Mouse (Mus musculus): ENCODE data around the gene Slc22a15. TPM values are rescaled to one million over a fixed set of nuclear protein-coding genes. Genes with fewer than 3 reads are reported as not detected.

The Slc22a15 gene
- polyA plus RNA-seq, 1 experiment = not detected

GRCm38 (mm10) chr3:101851363-101851762 is 72.9 kb downstream of the Slc22a15 start:
- TF ChIP-seq GATA1 (IDR thresholded peaks at IDR 0.05; ENCODE audit: low read length) = no peak

DNA sequence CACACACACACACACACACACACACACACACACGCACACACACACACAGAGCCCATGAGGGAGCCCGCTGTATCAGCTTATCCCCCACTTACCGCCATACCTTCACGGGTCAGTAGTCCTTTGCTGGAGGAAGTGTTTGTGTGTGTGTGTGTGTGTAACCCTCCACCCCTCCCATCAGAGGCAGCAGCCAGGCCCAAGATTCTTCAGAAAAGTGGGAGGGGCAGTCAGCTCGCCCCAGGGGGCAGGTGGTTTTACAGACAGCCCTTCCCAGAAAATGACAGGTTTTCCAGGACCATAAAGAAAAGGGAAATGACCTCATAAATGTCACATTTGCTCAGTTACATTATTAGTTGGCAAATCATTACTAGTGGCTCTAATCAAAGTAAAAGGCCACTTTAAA is 75.4 kb downstream of the Slc22a15 start, which contains the start of gene Mab21l3:
Gene Mab21l3, minus strand, starts transcription at position 144 of the 400 bp plus-strand sequence.
- TF ChIP-seq GATA1 (IDR thresholded peaks at IDR 0.05; ENCODE audit: low read length) = no peak

- no peak for TF ChIP-seq GATA1 (IDR thresholded peaks at IDR 0.05; ENCODE audit: low read length)
These were observed 78.2 kb downstream of the Slc22a15 start for GRCm38 (mm10) chr3:101846096-101846495.

DNA sequence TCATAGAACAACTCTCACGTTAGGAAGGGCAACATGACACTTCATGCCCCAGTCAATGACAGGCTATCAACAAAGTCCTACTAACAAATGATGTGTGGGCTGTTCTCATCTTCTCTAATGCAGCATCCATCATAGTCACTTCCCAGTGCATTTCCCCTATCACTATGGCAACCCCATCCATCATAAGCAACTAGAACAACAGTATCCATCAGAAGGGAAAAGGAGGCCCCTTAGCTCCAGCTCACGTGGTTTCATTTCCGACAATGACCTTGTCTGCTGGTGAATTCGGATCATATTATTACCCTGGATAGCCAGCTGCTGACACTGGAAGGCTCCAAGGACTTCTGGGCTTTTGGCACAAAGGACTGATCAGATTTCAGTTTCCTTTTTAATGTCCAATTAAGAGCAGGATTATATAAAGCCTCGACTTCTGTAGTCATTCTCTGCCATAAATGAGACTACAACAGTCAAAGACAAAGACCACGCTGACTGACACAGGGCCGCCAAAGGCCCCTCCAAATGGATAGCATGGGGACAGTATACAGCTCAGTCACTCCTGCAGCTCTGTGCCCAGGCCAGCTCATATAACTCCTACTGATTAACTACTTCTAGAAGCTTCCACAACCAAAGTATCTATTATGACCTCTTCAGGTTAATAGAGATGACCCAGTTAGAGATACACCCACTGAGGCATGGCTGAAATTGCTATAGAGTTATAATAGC is 81.7 kb downstream of the Slc22a15 start:
- TF ChIP-seq GATA1 (IDR thresholded peaks at IDR 0.05; ENCODE audit: low read length) = no peak

DNA sequence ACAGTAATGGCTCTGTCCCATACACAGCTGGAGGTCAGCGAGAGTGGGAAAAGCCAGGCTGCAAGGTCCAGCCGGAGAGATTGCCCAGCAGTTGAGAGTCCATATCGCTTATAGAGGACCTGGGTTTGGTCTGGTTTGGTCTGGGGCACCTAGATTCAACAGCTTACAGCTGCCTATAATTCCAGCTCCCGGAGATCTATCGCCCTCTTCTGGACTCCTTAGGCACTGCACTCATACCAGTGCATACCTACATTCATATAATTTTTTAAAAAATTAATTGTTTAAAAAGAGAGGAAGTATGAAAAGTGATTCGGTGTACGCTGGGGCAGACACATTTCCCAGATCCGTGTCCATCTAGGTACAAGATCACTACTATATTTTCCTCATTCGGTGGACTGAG is 84.9 kb downstream of the Slc22a15 start:
- TF ChIP-seq GATA1 (IDR thresholded peaks at IDR 0.05; ENCODE audit: low read length) = no peak

DNA sequence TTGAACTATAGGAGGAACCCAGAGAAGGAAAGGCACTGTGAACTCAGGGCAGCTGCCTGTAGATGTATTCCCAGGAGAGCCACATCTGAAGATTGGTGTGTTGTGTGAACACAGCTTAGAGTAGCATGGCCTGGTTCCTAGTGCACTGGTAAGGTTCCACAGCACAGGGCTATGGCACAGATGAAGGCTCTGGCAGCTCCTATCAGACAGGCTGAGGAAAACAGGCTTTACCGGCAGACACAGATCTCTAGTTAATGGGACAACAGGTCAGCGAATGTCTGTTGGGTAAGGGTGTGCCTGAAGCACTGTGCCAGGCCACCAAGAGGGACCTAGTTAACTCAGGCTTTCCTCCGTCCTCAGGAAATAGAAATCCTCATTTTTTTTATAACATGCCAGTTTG is 87.3 kb downstream of the Slc22a15 start:
- no peak for TF ChIP-seq GATA1 (IDR thresholded peaks at IDR 0.05; ENCODE audit: low read length)

DNA sequence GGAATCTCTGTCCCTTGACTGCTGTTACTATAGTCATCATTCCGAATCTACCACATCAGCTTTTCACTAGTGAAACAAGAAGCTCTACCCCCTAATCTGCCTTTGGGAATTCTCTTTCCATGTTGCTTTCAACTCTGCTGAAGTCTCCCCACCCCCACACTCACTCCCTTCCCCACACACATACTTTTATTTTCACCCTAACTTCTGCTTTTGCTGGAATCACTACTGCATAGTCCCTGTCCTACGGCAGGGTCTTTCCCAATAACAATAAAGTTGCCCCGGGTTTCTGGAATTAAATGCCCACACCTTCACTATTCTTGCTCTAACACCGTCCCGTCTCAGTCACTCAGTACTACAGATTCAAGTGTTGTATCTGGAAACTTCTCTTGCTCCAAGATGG is 87.7 kb downstream of the Slc22a15 start:
- TF ChIP-seq GATA1 (IDR thresholded peaks at IDR 0.05; ENCODE audit: low read length) = no peak

DNA sequence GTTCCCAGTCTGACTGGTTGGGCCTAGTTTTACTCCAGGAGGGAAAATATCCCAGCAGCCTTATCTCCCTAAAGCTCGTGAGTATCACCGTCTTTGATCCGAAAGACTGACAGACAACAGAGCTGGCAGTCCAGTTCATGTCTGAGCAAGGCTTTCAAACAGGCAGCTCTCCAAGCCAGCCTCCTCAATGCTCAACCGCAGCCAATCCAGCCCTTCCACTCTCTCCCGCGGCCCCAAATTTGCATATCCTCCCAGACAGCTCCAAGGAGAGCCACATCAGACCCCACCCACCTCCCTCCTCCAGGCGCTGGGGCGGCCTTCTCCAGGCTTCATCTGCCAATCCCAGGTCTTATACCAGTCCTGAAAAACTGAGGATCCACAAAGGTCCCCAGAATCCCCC is 88.2 kb downstream of the Slc22a15 start:
- TF ChIP-seq GATA1 (IDR thresholded peaks at IDR 0.05; ENCODE audit: low read length) = no peak

DNA sequence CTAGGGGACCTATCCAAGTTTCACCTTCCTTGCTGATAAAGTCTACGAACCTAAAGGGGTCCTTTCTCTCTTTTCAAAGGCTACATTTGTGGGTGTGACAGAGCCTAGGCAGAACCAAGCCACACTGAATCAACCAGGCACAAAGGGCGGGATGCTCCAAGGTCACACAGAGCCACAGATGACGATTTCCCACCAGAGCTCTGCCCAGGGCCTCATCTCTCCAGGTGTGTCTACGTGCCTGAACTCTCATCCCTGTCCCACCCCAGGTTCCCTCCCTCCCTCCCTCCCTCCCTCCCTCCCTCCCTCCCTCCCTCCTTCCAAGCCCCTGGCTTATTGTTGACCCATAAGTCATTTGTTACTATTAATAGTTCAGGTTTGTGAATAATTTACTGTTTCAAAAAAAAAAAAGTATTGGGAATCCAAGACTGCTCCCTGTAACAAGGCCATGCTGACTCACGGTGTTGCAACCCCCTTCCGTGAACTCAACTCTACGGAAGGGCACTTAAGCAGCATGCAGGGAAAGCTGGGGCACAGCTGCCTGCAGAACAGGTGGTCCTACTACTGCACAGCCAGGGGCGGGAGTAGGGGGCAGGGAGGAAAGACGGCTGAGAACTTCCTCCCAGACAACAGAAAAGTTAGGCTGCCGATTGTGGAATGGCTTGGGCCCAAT is 92.9 kb downstream of the Slc22a15 start:
- TF ChIP-seq GATA1 (IDR thresholded peaks at IDR 0.05; ENCODE audit: low read length) = no peak

DNA sequence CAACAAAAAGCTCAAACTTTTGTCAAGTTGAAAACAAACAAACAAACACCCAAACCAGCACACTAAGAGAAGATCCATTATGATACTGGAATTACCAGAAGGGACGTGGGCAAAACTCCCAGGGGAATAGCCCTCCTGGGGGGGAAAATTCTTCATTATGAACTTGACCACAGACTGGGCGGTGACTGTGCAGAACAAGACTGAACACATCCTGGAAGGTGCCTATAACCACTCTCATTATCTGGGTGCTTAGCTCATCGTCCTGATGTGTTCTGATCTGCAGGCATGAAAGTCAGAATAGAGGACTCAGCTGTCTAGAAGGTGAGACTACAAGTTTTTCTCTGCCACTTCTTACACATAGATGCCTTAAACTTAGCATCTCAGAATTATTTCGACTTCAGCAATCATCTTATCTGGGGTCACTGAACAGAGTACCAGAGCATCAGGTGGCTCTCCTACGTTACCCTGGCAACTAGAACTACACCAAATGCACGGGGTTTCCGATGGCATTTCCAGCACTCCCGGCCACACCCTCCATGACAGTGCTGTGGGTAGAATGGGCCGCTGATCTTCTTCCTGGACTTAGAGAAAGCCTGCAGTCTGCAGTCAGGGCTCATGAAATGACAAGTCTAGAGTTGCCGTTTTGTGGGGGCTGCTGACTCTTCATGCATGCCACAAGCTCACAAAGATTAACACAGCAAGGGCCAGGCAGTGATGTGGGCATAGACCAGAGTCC is 94.2 kb downstream of the Slc22a15 start:
- no peak for TF ChIP-seq GATA1 (IDR thresholded peaks at IDR 0.05; ENCODE audit: low read length)

DNA sequence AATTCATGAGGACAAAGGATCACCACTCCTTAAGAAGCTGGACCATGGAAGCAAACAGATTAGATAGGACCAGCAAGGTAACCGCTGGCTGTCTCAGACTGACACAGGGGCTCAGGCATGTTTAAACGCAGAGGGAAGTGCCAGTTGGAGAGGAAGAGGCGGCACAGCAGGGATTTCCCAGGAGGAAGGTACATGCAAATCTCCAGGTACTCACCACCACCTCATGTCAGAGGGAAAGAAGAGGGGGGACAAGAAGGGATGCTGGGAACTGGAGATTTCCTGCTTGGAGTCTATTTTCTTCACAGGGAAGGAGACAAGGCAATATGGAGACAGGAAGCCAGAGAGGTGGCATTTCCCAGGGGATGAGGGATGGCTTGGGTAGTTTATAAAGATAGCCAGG is 95.7 kb downstream of the Slc22a15 start:
- TF ChIP-seq GATA1 (IDR thresholded peaks at IDR 0.05; ENCODE audit: low read length) = no peak

- no peak for TF ChIP-seq GATA1 (IDR thresholded peaks at IDR 0.05; ENCODE audit: low read length)
These were observed 97.0 kb downstream of the Slc22a15 start for GRCm38 (mm10) chr3:101827220-101827715.

DNA sequence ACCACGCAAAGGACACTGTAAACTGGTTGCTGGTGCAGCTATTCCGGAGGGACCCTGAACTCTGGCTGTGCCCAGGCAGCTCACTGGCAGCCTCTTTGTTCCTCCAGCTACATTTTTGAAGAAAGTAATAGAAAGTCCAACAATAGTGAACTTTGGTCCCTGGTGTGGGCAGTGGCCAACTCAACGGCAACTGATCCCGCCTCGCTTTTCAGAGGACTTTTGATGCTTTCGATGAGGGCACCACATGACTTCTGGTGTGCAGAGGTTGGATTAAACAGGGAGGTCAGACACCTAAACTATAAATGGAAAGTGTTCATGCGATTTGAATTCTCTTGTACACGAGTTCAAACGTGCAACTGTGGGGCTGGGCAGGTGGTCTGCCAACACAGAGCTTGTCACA is 99.9 kb downstream of the Slc22a15 start:
- TF ChIP-seq GATA1 (IDR thresholded peaks at IDR 0.05; ENCODE audit: low read length) = no peak

DNA sequence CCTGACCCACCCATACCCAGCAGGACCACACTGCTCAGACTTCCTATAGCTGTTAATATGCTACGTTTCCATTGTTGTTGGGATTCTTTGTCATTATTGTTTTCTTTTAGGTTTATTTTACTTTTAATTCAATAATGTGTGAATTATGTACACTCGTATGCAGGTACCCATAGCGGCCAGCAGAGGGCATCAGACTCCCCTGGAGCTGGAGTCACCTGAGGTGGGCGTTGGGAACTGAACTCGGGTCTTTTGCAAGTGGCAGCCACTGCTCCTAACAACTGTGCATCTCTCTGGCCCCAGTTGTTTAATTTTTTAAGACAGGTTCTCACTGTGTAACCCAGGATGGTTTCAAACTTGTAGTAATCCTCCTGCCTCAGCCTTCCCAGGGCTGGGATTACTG is 102.2 kb downstream of the Slc22a15 start:
- no peak for TF ChIP-seq GATA1 (IDR thresholded peaks at IDR 0.05; ENCODE audit: low read length)

DNA sequence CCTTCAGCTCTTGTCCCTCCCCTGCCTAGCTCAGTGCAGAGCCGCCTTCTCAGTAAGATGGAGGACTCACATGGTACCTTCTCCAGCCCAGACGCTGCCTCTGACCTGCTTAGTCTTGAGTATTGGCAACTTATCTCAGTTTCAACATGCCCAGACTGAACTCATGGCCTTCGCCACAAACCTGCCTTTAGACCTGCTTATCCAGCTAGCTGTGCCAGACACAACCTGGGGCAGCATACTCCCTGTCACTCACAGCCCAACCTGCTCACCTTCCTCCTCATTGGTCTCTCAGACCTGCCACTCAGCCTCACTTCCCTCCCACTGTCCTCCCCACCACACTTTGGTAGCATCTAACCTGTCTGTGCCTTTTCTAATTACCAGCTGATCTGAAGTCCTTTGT is 108.2 kb downstream of the Slc22a15 start:
- TF ChIP-seq GATA1 (IDR thresholded peaks at IDR 0.05; ENCODE audit: low read length) = no peak

GRCm38 (mm10) chr3:101814790-101815189 is 109.5 kb downstream of the Slc22a15 start:
- TF ChIP-seq GATA1 (IDR thresholded peaks at IDR 0.05; ENCODE audit: low read length) = no peak
